Mouse (Mus musculus): ENCODE data around the gene Caly.

Gene Caly

GRCm38 (mm10) chr7:140036281-140037170 is 45.8 kb downstream of the Caly start, which contains the start of the genes Zfp511 and Tubgcp2:
Gene Zfp511, plus strand, starts transcription at chr7:140036391.
Gene Tubgcp2, minus strand, starts transcription at chr7:140036669.
- DNase-seq = peak; percentile 100

DNA sequence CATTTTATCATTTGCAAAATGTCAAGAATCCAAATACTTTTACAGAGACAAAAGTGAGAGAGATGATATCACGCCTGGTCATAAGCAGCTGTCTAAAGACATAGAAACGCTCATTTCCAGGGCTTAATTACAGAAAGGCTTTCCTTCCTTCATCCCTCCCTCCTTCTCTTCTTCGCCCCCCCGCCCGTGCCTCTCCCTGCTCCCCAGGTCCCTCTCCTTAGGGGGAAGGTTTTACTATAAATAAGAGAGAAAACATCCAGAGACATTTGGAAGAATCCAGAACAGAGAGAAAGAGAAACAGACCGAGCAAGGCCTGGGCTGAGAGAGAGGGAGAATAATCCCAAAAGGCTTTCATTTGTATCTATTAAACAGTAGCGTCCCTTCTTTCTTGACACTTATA is 46.9 kb downstream of the Caly start:
- peak; percentile 74 for DNase-seq

- peak; percentile 76 for DNase-seq
These were observed 49.0 kb downstream of the Caly start for GRCm38 (mm10) chr7:140033386-140033785.

DNA sequence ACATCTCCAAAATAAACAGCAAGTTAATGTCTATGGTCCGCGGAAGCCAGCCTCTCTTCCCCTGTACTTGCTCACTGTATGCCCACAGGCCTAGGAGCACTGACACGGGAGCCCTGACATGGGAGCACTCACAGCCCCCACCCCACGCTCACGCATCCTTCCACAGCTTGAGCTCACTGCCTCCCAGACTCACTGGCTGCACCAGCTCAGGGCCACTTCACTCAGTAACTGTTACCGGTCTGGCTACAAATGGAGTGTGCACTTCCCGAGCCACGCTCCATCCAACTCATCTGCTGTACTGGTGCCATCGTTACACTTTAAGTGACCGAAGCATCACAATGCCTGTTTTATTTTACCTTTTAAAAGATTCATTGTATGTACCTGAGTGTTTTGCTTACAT is 50.0 kb downstream of the Caly start:
- DNase-seq = peak; percentile 72

DNA sequence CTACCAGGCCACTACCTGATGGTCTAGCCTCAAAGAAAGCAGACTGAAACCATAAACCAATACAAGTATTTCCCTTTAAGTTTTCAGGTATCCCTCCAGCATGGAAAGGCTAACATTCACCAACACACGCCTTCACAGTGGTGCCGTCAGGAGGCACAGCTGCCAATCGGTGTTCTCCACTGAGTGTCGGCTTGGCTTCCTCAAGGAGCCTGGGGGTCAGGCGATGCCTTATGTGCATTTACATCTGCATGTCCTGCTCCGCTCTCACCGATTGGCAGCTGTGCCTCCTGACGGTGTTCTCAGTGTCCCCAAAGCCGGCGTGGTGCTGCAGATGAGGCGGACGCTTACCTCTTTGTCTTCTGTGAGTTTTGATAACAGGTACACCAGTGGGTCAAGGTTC is 50.6 kb downstream of the Caly start:
- peak; percentile 66 for DNase-seq

All from heart, adult 11 months (tissue).